Mouse (Mus musculus): ENCODE measurements around the gene Zbtb25. TPM values are rescaled to one million over a fixed set of nuclear protein-coding genes. Genes with fewer than 3 reads are reported as not detected.

The Zbtb25 gene
- 11.0 and 12.0 TPM in 2 replicates for polyA plus RNA-seq (2015; fragmentation: Nextera tagmentation; extraction: Ambion mirVana)

DNA sequence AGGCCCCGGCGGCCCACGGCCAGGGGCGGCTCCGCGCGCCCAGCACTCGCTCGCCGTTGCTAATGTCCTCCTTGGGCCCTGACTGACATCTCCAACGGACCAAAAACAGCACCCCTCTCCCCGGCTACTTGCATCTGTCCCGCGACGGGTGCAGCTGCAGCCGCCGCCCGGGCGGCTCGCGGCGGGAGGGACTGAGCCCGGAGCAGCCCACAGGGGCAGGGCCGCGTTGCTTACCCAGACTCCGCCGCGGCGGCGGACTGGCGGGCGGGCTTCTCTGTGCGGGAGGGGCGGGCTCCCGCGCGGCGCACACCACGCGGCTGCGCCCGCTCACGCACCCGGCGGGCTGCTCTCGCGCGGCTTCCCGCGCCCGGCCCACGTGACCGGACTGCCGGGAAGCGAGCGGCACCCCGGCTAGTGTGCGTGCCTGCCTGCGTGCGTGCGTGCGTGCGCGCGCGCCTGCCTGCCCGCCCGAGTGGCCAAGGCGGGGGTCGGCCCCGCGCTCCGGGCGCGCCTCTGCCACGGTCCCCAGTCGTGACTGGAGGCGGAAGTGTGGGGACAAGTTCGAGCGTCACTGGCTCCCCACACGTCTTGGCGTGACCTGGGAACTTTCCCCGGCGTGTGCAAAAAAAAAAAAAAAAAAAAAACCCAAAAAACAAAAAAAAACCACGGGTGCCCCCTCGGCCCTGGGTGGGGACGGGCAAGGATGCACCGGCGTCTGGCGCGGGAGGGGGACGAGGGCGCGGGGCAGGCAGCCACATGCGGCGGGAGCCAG, at the start of gene Zbtb25:
Gene Zbtb25 (minus strand): TSS at position 397 of the 772 bp plus-strand sequence.
- Histone ChIP-seq H3K36me3 (ENCODE audit: control insufficient read depth, insufficient read depth, low read length) (no peaks in the 10 kb centered on the region), H3K4me1 (ENCODE audit: control insufficient read depth, insufficient read depth, low read length) (peaks cover 40% of the 10 kb centered on the region), H3K4me3 (replicated peaks; ENCODE audit: low read length) (peak within 1 kb of the TSS; percentile 96), H3K4me2 (ENCODE audit: low read depth, low read length) (peak within 1 kb of the TSS; percentile 80), H3K27ac (ENCODE audit: low read length) (peak within 1 kb of the TSS; percentile 100), H3K9ac (ENCODE audit: low read length) (peak within 1 kb of the TSS; percentile 100), H3K27me3 (ENCODE audit: control insufficient read depth, insufficient read depth, low read length) (no peaks in the 10 kb centered on the region), H3K9me3 (replicated peaks; ENCODE audit: control insufficient read depth, low read length) (no peaks in the 10 kb centered on the region)
- under 1% methylated on average over 86 of the region's 96 CpGs for WGBS
- ATAC-seq (ENCODE audit: insufficient read depth, low FRiP score): peak; percentile 82

DNA sequence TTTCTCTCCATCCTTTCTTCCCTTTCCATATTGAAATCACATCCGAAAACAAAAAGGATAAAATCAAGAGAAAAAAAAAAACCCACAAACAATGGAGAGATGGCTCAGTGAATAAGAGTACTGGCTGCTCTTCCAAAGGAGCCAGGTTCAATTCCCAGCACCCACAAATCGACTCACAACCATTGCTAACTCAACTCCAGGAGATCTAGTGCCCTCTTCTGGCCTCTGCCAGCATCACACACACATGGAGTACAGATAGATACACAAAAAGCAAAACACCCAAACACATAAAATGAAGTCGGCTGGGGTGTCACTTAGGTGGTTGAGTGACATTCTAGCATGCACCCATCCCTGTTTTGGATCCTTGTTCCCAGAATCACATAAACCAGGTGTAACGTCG, 48.9 kb upstream of the Zbtb25 start:
- H3K27ac ChIP-seq (ENCODE audit: low read length): no peak overlapping the region
- WGBS: 92% methylated on average over 5 of the region's 5 CpGs
- ATAC-seq (ENCODE audit: insufficient read depth, low FRiP score): no peak

DNA sequence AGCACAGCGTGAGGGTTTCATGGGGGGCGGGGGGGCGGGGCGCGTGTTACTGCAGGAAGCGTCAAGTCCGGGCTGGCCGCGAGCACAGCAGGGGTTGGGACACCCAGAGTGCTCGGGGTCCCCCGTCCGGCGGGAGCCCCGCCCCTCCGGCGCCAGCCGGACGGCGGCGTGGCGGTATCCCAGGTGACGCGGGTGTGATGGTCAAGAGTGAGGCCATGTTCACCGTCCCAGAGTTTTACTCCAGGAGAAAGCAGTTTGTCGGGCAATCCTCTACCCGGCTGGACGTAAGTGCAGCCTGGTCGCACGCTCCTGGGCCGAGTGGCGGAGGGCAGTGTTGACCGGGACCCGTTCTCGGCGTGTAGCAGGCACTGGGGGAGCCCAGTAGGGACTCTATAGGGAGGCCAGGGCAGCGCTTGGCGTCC, 48.0 kb upstream of the Zbtb25 start, which contains the start of gene Ppp1r36:
Gene Ppp1r36 (plus strand): TSS at position 106 of the 422 bp plus-strand sequence.
- Histone ChIP-seq H3K4me2 (ENCODE audit: low read depth, low read length) (peak within 1 kb of the TSS; percentile 83), H3K9me3 (replicated peaks; ENCODE audit: control insufficient read depth, low read length) (peaks cover 4% of the 10 kb centered on the region; the same call in 1 of the 2 replicates), H3K27me3 (ENCODE audit: control insufficient read depth, insufficient read depth, low read length) (no peaks in the 10 kb centered on the region), H3K9ac (ENCODE audit: low read length) (peak within 1 kb of the TSS; percentile 68), H3K4me3 (replicated peaks; ENCODE audit: low read length) (peak within 1 kb of the TSS; percentile 45), H3K36me3 (ENCODE audit: control insufficient read depth, insufficient read depth, low read length) (no peaks in the 10 kb centered on the region), H3K4me1 (ENCODE audit: control insufficient read depth, insufficient read depth, low read length) (0 out of 2 replicates have a peak, but pooled peaks cover 3% of the 10 kb centered on the region), H3K27ac (ENCODE audit: low read length) (no peak within 1 kb of the TSS; the same call in 1 of the 2 replicates)
- WGBS: 1% methylated on average over 37 of the region's 37 CpGs
- ATAC-seq (ENCODE audit: insufficient read depth, low FRiP score): peak; percentile 60; the same call in 1 of the 2 replicates

More for the DNA sequence above, 48.9 kb upstream of the Zbtb25 start:
- Histone ChIP-seq H3K4me1 (ENCODE audit: control insufficient read depth, insufficient read depth, low read length) (0 out of 2 replicates have a peak, but pooled peaks cover 3% of the 10 kb centered on the region), H3K36me3 (ENCODE audit: control insufficient read depth, insufficient read depth, low read length) (no peaks in the 10 kb centered on the region), H3K9ac (ENCODE audit: low read length) (no peak overlapping the region), H3K9me3 (replicated peaks; ENCODE audit: control insufficient read depth, low read length) (peaks cover 4% of the 10 kb centered on the region; the same call in 1 of the 2 replicates), H3K4me3 (replicated peaks; ENCODE audit: low read length) (no peak overlapping the region), H3K4me2 (ENCODE audit: low read depth, low read length) (no peak overlapping the region), H3K27me3 (ENCODE audit: control insufficient read depth, insufficient read depth, low read length) (no peaks in the 10 kb centered on the region)

DNA sequence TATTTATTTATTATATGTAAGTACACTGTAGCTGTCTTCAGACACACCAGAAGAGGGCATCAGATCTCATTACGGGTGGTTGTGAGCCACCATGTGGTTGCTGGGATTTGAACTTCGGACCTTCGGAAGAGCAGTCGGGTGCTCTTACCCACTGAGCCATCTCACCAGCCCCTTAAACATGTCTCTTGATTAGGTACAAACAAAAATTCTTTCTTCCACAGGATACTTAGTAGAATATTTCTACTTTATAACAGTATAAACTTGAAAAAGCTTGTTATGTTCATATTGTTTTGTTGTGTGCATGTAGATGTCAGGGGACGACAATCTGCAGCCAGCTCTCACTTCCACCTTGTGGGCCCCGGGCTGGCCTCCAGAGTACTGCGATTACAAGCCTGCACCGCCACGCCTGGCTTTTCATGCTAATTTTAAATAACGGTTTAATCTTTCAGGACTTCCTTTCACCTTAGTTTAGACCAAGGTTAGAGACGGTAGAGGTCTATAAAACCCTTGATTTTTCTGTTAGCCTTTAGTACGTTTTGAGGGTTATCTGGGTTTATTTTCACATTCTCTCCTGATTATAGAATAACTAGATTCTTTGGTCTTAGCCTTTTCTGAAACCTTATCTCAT, 46.1 kb upstream of the Zbtb25 start:
- no peak overlapping the region for H3K27ac ChIP-seq (ENCODE audit: low read length)
- no peak overlapping the region for H3K9ac ChIP-seq (ENCODE audit: low read length)
- peaks cover 4% of the 10 kb centered on the region; the same call in 1 of the 2 replicates for H3K9me3 ChIP-seq (replicated peaks; ENCODE audit: control insufficient read depth, low read length)
- H3K36me3 ChIP-seq (ENCODE audit: control insufficient read depth, insufficient read depth, low read length): no peaks in the 10 kb centered on the region
- no peak for ATAC-seq (ENCODE audit: insufficient read depth, low FRiP score)
- H3K27me3 ChIP-seq (ENCODE audit: control insufficient read depth, insufficient read depth, low read length): no peaks in the 10 kb centered on the region
- 71% methylated on average over 11 of the region's 12 CpGs for WGBS
- H3K4me3 ChIP-seq (replicated peaks; ENCODE audit: low read length): no peak overlapping the region
- H3K4me1 ChIP-seq (ENCODE audit: control insufficient read depth, insufficient read depth, low read length): 0 out of 2 replicates have a peak, but pooled peaks cover 3% of the 10 kb centered on the region
- no peak overlapping the region for H3K4me2 ChIP-seq (ENCODE audit: low read depth, low read length)

DNA sequence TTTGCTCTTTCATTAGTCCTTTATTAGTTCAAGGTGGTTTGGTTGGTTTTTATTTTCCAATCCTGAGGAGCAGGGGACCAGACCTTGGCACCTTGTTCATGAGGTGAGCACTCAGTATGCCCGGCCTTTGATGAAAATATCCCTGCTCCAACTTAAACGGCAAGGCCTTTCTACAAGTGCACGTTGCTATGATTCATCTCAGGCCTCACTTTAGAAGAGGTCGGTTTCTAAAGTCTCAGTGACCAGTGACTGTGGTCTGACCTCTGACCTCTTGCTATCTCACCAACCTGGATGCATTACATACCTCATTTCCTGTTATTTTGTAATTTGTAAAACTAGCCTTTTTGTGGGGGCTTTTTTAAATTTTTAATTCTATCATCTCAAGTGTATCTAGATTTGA, 39.8 kb upstream of the Zbtb25 start:
- no peak overlapping the region for H3K4me2 ChIP-seq (ENCODE audit: low read depth, low read length)
- no peaks in the 10 kb centered on the region for H3K36me3 ChIP-seq (ENCODE audit: control insufficient read depth, insufficient read depth, low read length)
- no peak overlapping the region for H3K27ac ChIP-seq (ENCODE audit: low read length)
- no peak overlapping the region for H3K4me3 ChIP-seq (replicated peaks; ENCODE audit: low read length)
- 50% methylated on average over 4 of the region's 4 CpGs for WGBS
- ATAC-seq (ENCODE audit: insufficient read depth, low FRiP score): no peak
- H3K9ac ChIP-seq (ENCODE audit: low read length): no peak overlapping the region
- H3K27me3 ChIP-seq (ENCODE audit: control insufficient read depth, insufficient read depth, low read length): peaks cover 26% of the 10 kb centered on the region
- H3K9me3 ChIP-seq (replicated peaks; ENCODE audit: control insufficient read depth, low read length): no peaks in the 10 kb centered on the region
- peaks cover 16% of the 10 kb centered on the region for H3K4me1 ChIP-seq (ENCODE audit: control insufficient read depth, insufficient read depth, low read length)

DNA sequence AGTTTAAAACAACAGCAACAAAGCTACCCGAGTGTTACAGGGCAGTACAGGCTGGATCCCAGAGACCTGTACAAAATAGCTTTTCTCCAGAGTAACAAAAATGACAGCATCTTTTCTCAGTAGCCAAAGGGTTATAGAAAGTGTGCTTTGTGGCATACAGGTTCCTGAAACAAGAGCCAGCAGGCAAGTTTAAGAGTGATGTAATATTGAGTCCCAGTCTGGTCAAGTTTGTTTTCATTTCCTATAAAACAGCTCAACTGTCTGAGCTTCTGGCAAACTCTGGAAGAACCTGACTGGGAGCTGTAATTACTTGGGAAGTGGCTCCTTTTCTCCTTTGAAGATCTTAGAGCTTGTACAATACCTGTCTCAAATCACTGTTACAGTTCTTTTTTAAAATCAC, 37.8 kb upstream of the Zbtb25 start:
- H3K4me2 ChIP-seq (ENCODE audit: low read depth, low read length): no peak overlapping the region
- WGBS: 49% methylated on average over 1 of the region's 1 CpGs
- peaks cover 20% of the 10 kb centered on the region for H3K4me1 ChIP-seq (ENCODE audit: control insufficient read depth, insufficient read depth, low read length)
- H3K9me3 ChIP-seq (replicated peaks; ENCODE audit: control insufficient read depth, low read length): no peaks in the 10 kb centered on the region
- H3K9ac ChIP-seq (ENCODE audit: low read length): no peak overlapping the region
- no peaks in the 10 kb centered on the region for H3K36me3 ChIP-seq (ENCODE audit: control insufficient read depth, insufficient read depth, low read length)
- H3K4me3 ChIP-seq (replicated peaks; ENCODE audit: low read length): no peak overlapping the region
- ATAC-seq (ENCODE audit: insufficient read depth, low FRiP score): no peak
- H3K27me3 ChIP-seq (ENCODE audit: control insufficient read depth, insufficient read depth, low read length): peaks cover 26% of the 10 kb centered on the region
- H3K27ac ChIP-seq (ENCODE audit: low read length): no peak overlapping the region

DNA sequence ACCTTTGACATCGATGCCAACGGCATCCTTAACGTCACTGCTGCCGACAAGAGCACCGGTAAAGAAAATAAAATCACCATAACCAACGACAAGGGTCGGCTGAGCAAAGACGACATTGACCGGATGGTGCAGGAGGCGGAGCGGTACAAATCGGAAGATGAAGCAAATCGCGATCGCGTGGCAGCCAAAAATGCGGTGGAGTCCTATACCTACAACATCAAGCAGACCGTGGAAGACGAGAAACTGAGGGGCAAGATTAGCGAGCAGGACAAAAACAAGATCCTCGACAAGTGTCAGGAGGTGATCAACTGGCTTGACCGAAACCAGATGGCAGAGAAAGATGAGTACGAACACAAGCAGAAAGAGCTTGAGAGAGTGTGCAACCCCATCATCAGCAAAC, 36.6 kb upstream of the Zbtb25 start:
- H3K9me3 ChIP-seq (replicated peaks; ENCODE audit: control insufficient read depth, low read length): no peaks in the 10 kb centered on the region
- H3K9ac ChIP-seq (ENCODE audit: low read length): peak overlapping the region; percentile 48; the same call in 1 of the 2 replicates
- H3K4me2 ChIP-seq (ENCODE audit: low read depth, low read length): peak overlapping the region; percentile 67
- no peak overlapping the region for H3K27ac ChIP-seq (ENCODE audit: low read length)
- ATAC-seq (ENCODE audit: insufficient read depth, low FRiP score): no peak
- H3K36me3 ChIP-seq (ENCODE audit: control insufficient read depth, insufficient read depth, low read length): no peaks in the 10 kb centered on the region
- WGBS: 6% methylated on average over 23 of the region's 23 CpGs
- H3K4me1 ChIP-seq (ENCODE audit: control insufficient read depth, insufficient read depth, low read length): peaks cover 20% of the 10 kb centered on the region
- peaks cover 26% of the 10 kb centered on the region for H3K27me3 ChIP-seq (ENCODE audit: control insufficient read depth, insufficient read depth, low read length)
- H3K4me3 ChIP-seq (replicated peaks; ENCODE audit: low read length): peak overlapping the region; percentile 78

DNA sequence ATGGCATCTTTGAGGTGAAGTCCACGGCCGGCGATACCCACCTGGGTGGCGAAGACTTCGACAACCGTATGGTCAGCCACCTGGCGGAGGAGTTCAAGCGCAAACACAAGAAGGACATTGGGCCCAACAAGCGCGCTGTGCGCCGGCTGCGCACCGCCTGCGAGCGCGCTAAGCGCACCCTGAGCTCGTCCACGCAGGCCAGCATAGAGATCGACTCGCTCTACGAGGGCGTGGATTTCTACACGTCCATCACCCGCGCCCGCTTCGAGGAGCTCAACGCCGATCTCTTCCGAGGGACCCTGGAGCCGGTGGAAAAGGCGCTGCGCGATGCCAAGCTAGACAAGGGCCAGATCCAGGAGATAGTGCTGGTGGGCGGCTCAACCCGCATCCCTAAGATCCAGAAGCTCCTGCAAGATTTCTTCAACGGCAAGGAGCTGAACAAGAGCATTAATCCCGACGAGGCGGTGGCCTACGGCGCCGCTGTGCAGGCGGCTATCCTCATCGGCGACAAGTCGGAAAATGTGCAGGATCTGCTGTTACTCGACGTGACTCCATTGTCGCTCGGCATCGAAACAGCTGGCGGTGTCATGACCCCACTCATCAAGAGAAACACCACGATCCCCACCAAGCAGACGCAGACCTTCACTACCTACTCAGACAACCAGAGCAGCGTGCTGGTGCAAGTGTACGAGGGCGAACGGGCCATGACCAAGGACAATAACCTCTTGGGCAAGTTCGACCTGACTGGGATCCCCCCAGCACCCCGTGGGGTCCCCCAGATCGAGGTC, 36.0 kb upstream of the Zbtb25 start:
- Histone ChIP-seq H3K27ac (ENCODE audit: low read length) (no peak overlapping the region), H3K4me3 (replicated peaks; ENCODE audit: low read length) (peak overlapping the region; percentile 78), H3K9ac (ENCODE audit: low read length) (peak overlapping the region; percentile 48; the same call in 1 of the 2 replicates), H3K4me1 (ENCODE audit: control insufficient read depth, insufficient read depth, low read length) (peaks cover 20% of the 10 kb centered on the region), H3K4me2 (ENCODE audit: low read depth, low read length) (peak overlapping the region; percentile 67), H3K27me3 (ENCODE audit: control insufficient read depth, insufficient read depth, low read length) (peaks cover 26% of the 10 kb centered on the region), H3K36me3 (ENCODE audit: control insufficient read depth, insufficient read depth, low read length) (no peaks in the 10 kb centered on the region), H3K9me3 (replicated peaks; ENCODE audit: control insufficient read depth, low read length) (no peaks in the 10 kb centered on the region)
- ATAC-seq (ENCODE audit: insufficient read depth, low FRiP score): no peak
- 4% methylated on average over 64 of the region's 64 CpGs for WGBS
